ENCODE assay signal across 18 mouse cellular contexts in the genomic region with DNA sequence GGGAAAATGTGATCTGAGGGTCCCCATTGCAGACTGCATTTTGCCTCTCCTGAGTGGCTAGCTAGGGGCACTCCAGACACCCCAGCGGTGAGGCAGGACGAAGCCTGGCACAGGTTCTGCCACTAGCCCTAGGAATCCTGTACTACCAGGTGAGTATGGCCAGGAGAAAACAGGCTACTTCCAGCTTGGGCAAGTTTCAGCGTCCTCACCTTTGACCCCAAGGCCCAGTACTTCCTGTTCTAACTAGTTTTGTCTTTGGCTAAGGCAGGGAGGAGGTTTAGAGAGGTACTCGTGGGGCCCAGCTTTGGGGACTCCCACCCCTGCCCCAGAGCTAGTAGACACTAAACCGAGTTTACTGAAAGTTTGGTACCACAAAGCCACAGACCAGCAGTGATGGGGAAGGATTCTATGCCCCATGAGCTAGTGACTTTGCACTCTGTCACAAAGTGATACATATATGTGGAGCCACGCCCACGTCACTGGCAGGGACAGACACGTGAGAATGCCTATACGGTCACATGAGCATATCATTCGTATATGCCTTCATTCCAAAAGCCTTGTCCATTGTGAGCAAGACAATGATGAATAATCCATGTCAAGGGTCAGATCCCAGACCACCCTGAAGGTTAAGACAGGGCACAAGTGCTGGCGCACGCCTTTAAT. TPM values are rescaled to one million over a fixed set of nuclear protein-coding genes. Genes with fewer than 3 reads are reported as not detected.
DNase-seq lines count a peak whose midpoint lies in the region; ATAC-seq and TF ChIP-seq lines count a peak whose summit lies in the region.
"Had no signal": no experiment of that assay in that cellular context is flagged by ENCODE, and none has a peak within 500 bp of the region (broad histone marks: within the 10 kb centered on the region; RNA-seq: fewer than 3 reads in every experiment).

No protein-coding gene starts in this region.

- H3K9me3 ChIP-seq in MEL (replicated peaks; ENCODE audit: insufficient read depth, low read length) = no peaks in the 10 kb centered on the region
- no peaks in the 10 kb centered on the region for H3K9me3 ChIP-seq in intestine, embryonic 16.5 days (ENCODE audit: control insufficient read depth, low read length)
- 0 out of 2 replicates have a peak, but pooled peaks cover 8% of the 10 kb centered on the region for H3K9me3 ChIP-seq in forebrain, embryonic 13.5 days (replicated peaks)
- H3K9me3 ChIP-seq: hindbrain, embryonic 15.5 days; neural tube, embryonic 12.5 days had no signal

- H3K27ac ChIP-seq in layer of hippocampus, adult 2 months = peak overlapping the region; percentile 53; the same call in 1 of the 2 replicates
- H3K27ac ChIP-seq in MEL (ENCODE audit: control insufficient read depth, low read depth, low read length) = no peak overlapping the region
- H3K27ac ChIP-seq in intestine, embryonic 16.5 days (ENCODE audit: low read length) = no peak overlapping the region
- H3K27ac ChIP-seq in forebrain, embryonic 13.5 days = no peak overlapping the region
- H3K27ac ChIP-seq: hindbrain, embryonic 15.5 days; liver, embryonic 14.5 days; neural tube, embryonic 12.5 days had no signal

- TF ChIP-seq EP300 in MEL (IDR thresholded peaks at IDR 0.05; ENCODE audit: low read depth in 1 of 2, low read length in 2 of 2) = no peak

- no peak overlapping the region for H3K9ac ChIP-seq in MEL (ENCODE audit: control insufficient read depth, low read depth, low read length, poor library complexity, severe bottlenecking)
- no peak overlapping the region for H3K9ac ChIP-seq in intestine, embryonic 16.5 days (ENCODE audit: low read depth, low read length)
- no peak overlapping the region for H3K9ac ChIP-seq in forebrain, embryonic 13.5 days
- H3K9ac ChIP-seq: heart, embryonic 12.5 days; hindbrain, embryonic 15.5 days; liver, embryonic 14.5 days; neural tube, embryonic 12.5 days had no signal

- H3K79me2 ChIP-seq in MEL (ENCODE audit: control insufficient read depth, insufficient read depth, low read length, poor library complexity) = peaks cover 4% of the 10 kb centered on the region; the same call in 1 of the 2 replicates

- TF ChIP-seq RAD21 in MEL (IDR thresholded peaks at IDR 0.05; ENCODE audit: low read depth, low read length) = no peak

- no peak for TF ChIP-seq CTCF in layer of hippocampus, adult 2 months (conservative IDR thresholded peaks at IDR 0.05)
- TF ChIP-seq CTCF in MEL (IDR thresholded peaks at IDR 0.05 in 2 of 3, conservative IDR thresholded peaks at IDR 0.05 in 1 of 3; ENCODE audit: control insufficient read depth in 1 of 3, insufficient read depth in 1 of 3, low read depth in 2 of 3, low read length in 3 of 3, poor library complexity in 1 of 3, severe bottlenecking in 1 of 3) = no peak

- peaks cover 0 to 10% of the 10 kb centered on the region in 2 experiments; a peak in 2 of 4 replicates for H3K4me1 ChIP-seq in MEL (ENCODE audit: control insufficient read depth in 1 of 2, insufficient read depth in 2 of 2, low read length in 2 of 2)
- H3K4me1 ChIP-seq in intestine, embryonic 16.5 days (ENCODE audit: control insufficient read depth, insufficient read depth, low read length) = peaks cover 7% of the 10 kb centered on the region; the same call in 1 of the 2 replicates
- H3K4me1 ChIP-seq in forebrain, embryonic 13.5 days = no peaks in the 10 kb centered on the region
- H3K4me1 ChIP-seq: hindbrain, embryonic 15.5 days; neural tube, embryonic 12.5 days had no signal

- H3K36me3 ChIP-seq in MEL (ENCODE audit: control insufficient read depth in 1 of 2, insufficient read depth in 2 of 2, low read length in 2 of 2) = no peaks in the 10 kb centered on the region; a peak in 1 of 4 replicates
- no peaks in the 10 kb centered on the region for H3K36me3 ChIP-seq in intestine, embryonic 16.5 days (ENCODE audit: control insufficient read depth, insufficient read depth, low read length)
- no peaks in the 10 kb centered on the region for H3K36me3 ChIP-seq in forebrain, embryonic 13.5 days (ENCODE audit: poor library complexity, severe bottlenecking)
- H3K36me3 ChIP-seq: heart, embryonic 12.5 days; hindbrain, embryonic 15.5 days; neural tube, embryonic 12.5 days had no signal

- H3K27me3 ChIP-seq in MEL (ENCODE audit: control insufficient read depth in 1 of 2, insufficient read depth in 2 of 2, low read length in 2 of 2) = no peaks in the 10 kb centered on the region
- no peaks in the 10 kb centered on the region for H3K27me3 ChIP-seq in intestine, embryonic 16.5 days (replicated peaks; ENCODE audit: control insufficient read depth, insufficient read depth, low read length)
- H3K27me3 ChIP-seq in forebrain, embryonic 13.5 days = no peaks in the 10 kb centered on the region
- H3K27me3 ChIP-seq: heart, embryonic 12.5 days; hindbrain, embryonic 15.5 days; neural tube, embryonic 12.5 days had no signal

- WGBS in intestine, embryonic 16.5 days = 77% methylated on average over 12 of the region's 12 CpGs
- WGBS in forebrain, embryonic 13.5 days = 83% methylated on average over 12 of the region's 12 CpGs

- no peak for DNase-seq in layer of hippocampus, adult 2 months (ENCODE audit: low spot score in 2 of 2)
- no peak for DNase-seq in layer of hippocampus, adult 11-12 months (ENCODE audit: low spot score)
- peak; percentile 30 for DNase-seq in MEL (ENCODE audit: low read depth, low spot score)
- DNase-seq in kidney, postnatal 4 days = peak; percentile 15 to 43
- DNase-seq in spleen, postnatal 36 days (ENCODE audit: low spot score in 2 of 2) = no peak
- no peak for DNase-seq in heart, adult 9 months (ENCODE audit: low spot score in 2 of 2)
- DNase-seq: layer of hippocampus, adult 9-11 months; lung, postnatal 14 days; thymus, adult 2 months had no signal

- no peak overlapping the region for H3K4me3 ChIP-seq in layer of hippocampus, adult 2 months
- H3K4me3 ChIP-seq in MEL (ENCODE audit: control insufficient read depth in 1 of 2, insufficient read depth in 1 of 2, low read depth in 2 of 2, low read length in 2 of 2) = no peak overlapping the region
- no peak overlapping the region for H3K4me3 ChIP-seq in intestine, embryonic 16.5 days (ENCODE audit: low read length)
- no peak overlapping the region for H3K4me3 ChIP-seq in forebrain, embryonic 13.5 days
- H3K4me3 ChIP-seq: heart, embryonic 12.5 days; hindbrain, embryonic 15.5 days; neural tube, embryonic 12.5 days had no signal

- TF ChIP-seq POLR2A in MEL (IDR thresholded peaks at IDR 0.05; ENCODE audit: control insufficient read depth in 1 of 2, insufficient read depth in 1 of 2, low read depth in 1 of 2, low read length in 2 of 2, poor library complexity in 1 of 2) = no peak

- H3K4me2 ChIP-seq in intestine, embryonic 16.5 days (ENCODE audit: low read depth, low read length) = no peak overlapping the region
- no peak overlapping the region for H3K4me2 ChIP-seq in forebrain, embryonic 13.5 days
- H3K4me2 ChIP-seq: heart, embryonic 12.5 days; hindbrain, embryonic 15.5 days; neural tube, embryonic 12.5 days had no signal

- ATAC-seq in intestine, embryonic 16.5 days = peak; percentile 64
- no peak for ATAC-seq in forebrain, embryonic 13.5 days
- ATAC-seq: CD4-positive, CD25-positive, alpha-beta regulatory T cell, adult 4 months; midbrain, embryonic 16.5 days had no signal

TF ChIP-seq in MEL, 35 proteins besides CTCF, POLR2A, EP300 and RAD21:
- TF ChIP-seq USF1 (IDR thresholded peaks at IDR 0.05; ENCODE audit: low read depth, low read length) = peak; percentile 28; the same call in 1 of the 2 replicates
- TF ChIP-seq SMC3 (IDR thresholded peaks at IDR 0.05; ENCODE audit: low read depth, low read length) = no peak
- no peak for TF ChIP-seq TAL1 (IDR thresholded peaks at IDR 0.05; ENCODE audit: low read length)

RNA-seq across cellular contexts. Expression of a gene that starts 3.8 kb away (rescaled TPM):
- 1 to 10 TPM in 1 of 2 experiments, under 1 TPM in 1; 0.79 to 1.1 TPM for total RNA-seq in layer of hippocampus, adult 2 months (2021)
- total RNA-seq in MEL (2012; rRNA removed) = 0.65 TPM in 2 replicates
- 1 to 10 TPM in 1 of 2 experiments, not detected in 1; 2.5 TPM for polyA plus RNA-seq in MEL (2012; ENCODE audit: insufficient read depth in 1 of 2, insufficient read length in 2 of 2, low read depth in 1 of 2, low replicate concordance in 2 of 2, missing spikeins in 1 of 2)
- 0.09 and 0.10 TPM in 2 replicates for polyA plus RNA-seq in intestine, embryonic 16.5 days (2015; fragmentation: Nextera tagmentation; extraction: Ambion mirVana)
- 0.81 and 0.87 TPM in 2 replicates for polyA plus RNA-seq in forebrain, embryonic 13.5 days (2015; fragmentation: Nextera tagmentation; extraction: Ambion mirVana)
- total RNA-seq: gastrocnemius, adult 8-10 months had no signal
- polyA plus RNA-seq: CD4-positive, CD25-positive, alpha-beta regulatory T cell, adult 4 months had no signal

RNA-seq across cellular contexts. Expression of a gene that starts 24.3 kb away (rescaled TPM):
- 10 to 100 TPM; 27.3 to 34.9 TPM for total RNA-seq in layer of hippocampus, adult 2 months (2021)
- 27.5 and 28.7 TPM in 2 replicates for total RNA-seq in MEL (2012; rRNA removed)
- 10 to 100 TPM in 1 of 2 experiments, not detected in 1; 52.9 TPM for polyA plus RNA-seq in MEL (2012; ENCODE audit: insufficient read depth in 1 of 2, insufficient read length in 2 of 2, low read depth in 1 of 2, low replicate concordance in 2 of 2, missing spikeins in 1 of 2)
- 21.4 and 22.3 TPM in 2 replicates for polyA plus RNA-seq in intestine, embryonic 16.5 days (2015; fragmentation: Nextera tagmentation; extraction: Ambion mirVana)
- 46.2 and 50.3 TPM in 2 replicates for polyA plus RNA-seq in forebrain, embryonic 13.5 days (2015; fragmentation: Nextera tagmentation; extraction: Ambion mirVana)

Comparison
In these comparisons a context has a peak if more than half of its experiments do, and no peak if none do; other contexts are left out.
1. DNase-seq: peak in MEL (single experiment) and kidney, postnatal 4 days (2 of 2); none in layer of hippocampus, adult 2 months (0 of 2), layer of hippocampus, adult 11-12 months (single experiment), spleen, postnatal 36 days (0 of 2) and heart, adult 9 months (0 of 2).